Mouse (Mus musculus) forebrain, embryonic 10.5 days (tissue): ENCODE data around the gene Phf6. TPM values are rescaled to one million over a fixed set of nuclear protein-coding genes. Genes with fewer than 3 reads are reported as not detected.

ENCODE experiments used
- DNase-seq: peaks from one replicate; pipeline ENCODE4 v3.0.0-alpha.2; 2017; ENCODE audit warnings: low spot score; ENCODE audit errors: extremely low spot score
- H3K27ac ChIP-seq: fragments of 300-500 bp; sonication (generic); 2 replicates; pipeline ENCODE4 v1.5.1; 2016; ENCODE audit warnings: mild to moderate bottlenecking
- H3K27me3 ChIP-seq: fragments of 300-500 bp; sonication (generic); 2 replicates; pipeline ENCODE4 v1.6.1; 2016; ENCODE audit warnings: mild to moderate bottlenecking; ENCODE audit not compliant: poor library complexity, severe bottlenecking
- H3K36me3 ChIP-seq: fragments of 300-500 bp; sonication (generic); replicated peaks from 2 replicates; pipeline ENCODE4 v1.6.1; 2016; ENCODE audit warnings: mild to moderate bottlenecking, moderate library complexity
- H3K4me1 ChIP-seq: fragments of 300-500 bp; sonication (generic); 2 replicates; pipeline ENCODE4 v1.6.1; 2016
- H3K4me3 ChIP-seq: fragments of 300-500 bp; sonication (generic); 2 replicates; pipeline ENCODE4 v1.5.1; 2016; ENCODE audit warnings: mild to moderate bottlenecking, moderate library complexity
- H3K9me3 ChIP-seq: fragments of 300-500 bp; sonication (generic); 2 replicates; pipeline ENCODE4 v1.6.1; 2016; ENCODE audit warnings: mild to moderate bottlenecking, moderate library complexity
- WGBS: fragments of 180-500 bp; shearing (Covaris S2); methylation state at CpG from one replicate; pipeline ENCODE4 v1.1.7; 2016; 5-methylcytosine and 5-hydroxymethylcytosine counted together
- polyA plus RNA-seq: library from polyadenylated mRNA; unstranded; fragments of >200 nt; fragmentation: Nextera tagmentation; extraction: Ambion mirVana; gene quantifications from 2 replicates; pipeline ENCODE4 v1.2.1, GENCODE M21; 2016

The Phf6 gene
- polyA plus RNA-seq, 1 experiment from 2014 or later, result 104 TPM

DNA sequence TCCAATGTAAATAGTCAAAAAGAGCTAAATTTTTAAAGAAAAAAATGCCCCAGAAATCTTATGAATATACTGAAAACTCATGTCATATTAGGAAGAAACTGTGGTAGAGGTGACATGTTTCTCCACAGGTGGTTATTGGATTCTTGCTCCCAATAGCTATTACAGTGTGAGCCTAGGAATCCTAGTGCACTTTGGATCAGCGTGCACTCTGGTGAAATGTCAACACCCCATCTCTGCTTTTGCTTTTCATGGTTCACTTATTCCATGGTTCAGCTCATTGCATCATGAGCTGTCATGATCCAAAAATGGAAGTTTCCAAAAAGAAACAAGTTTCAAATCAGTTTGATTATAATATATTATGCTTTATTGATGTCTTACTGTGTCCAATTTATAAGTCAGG, 20.1 kb downstream of the Phf6 start:
- WGBS, result 92% methylated on average over 1 of the region's 1 CpGs

DNA sequence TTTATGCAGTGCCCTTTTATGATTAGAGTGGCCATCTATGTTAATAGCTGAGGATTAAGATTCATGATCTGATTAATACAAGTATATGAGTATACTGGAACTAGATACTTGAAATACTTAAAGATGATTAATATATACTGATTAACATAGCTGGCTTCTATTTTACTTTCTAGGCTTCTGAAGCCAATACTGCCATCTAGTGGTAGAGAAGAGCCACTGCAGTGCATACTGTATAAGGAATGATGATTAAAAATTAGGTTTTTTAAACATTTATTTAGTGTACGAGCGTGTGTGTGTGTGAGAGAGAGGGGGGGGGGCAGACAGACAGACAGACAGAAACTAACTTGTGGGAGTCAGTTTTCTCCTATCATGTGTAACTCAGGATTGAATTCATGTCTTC, 22.4 kb downstream of the Phf6 start:
- 66% methylated on average over 2 of the region's 2 CpGs for WGBS
- Histone ChIP-seq H3K27me3 (no peaks in the 10 kb centered on the region), H3K4me1 (no peaks in the 10 kb centered on the region), H3K27ac (no peak overlapping the region), H3K36me3 (peaks cover 46% of the 10 kb centered on the region), H3K4me3 (no peak overlapping the region), H3K9me3 (no peaks in the 10 kb centered on the region)
- DNase-seq, result no peak

More for the DNA sequence above, 20.1 kb downstream of the Phf6 start:
- Histone ChIP-seq H3K4me1 (no peaks in the 10 kb centered on the region), H3K4me3 (no peak overlapping the region), H3K36me3 (peaks cover 36% of the 10 kb centered on the region), H3K27ac (no peak overlapping the region), H3K9me3 (no peaks in the 10 kb centered on the region), H3K27me3 (no peaks in the 10 kb centered on the region)
- no peak for DNase-seq

DNA sequence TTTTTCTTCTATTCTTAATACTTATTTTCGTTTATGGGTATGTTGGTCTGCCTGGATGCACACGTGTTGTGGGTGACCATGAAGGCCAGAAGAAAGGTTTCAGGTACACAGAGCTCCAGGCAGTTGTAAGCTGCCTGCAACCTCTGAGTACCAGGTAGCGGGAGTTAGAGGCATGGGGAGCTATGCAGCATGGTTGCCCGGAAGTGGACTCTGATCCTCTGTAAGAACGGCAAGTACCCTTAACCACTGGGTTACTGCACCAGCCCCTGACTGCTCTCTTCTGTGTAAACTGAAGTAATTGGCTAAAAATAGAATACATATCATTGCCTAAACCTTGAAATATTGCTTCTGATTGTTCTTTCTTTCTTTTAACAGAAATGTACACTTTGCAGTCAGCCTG, 33.4 kb downstream of the Phf6 start:
- peaks cover 82% of the 10 kb centered on the region for H3K36me3 ChIP-seq
- no peak for DNase-seq
- H3K27me3 ChIP-seq, result no peaks in the 10 kb centered on the region
- H3K4me3 ChIP-seq, result no peak overlapping the region
- H3K27ac ChIP-seq, result no peak overlapping the region
- no peaks in the 10 kb centered on the region for H3K4me1 ChIP-seq
- WGBS, result 94% methylated on average over 5 of the region's 5 CpGs
- no peaks in the 10 kb centered on the region for H3K9me3 ChIP-seq

DNA sequence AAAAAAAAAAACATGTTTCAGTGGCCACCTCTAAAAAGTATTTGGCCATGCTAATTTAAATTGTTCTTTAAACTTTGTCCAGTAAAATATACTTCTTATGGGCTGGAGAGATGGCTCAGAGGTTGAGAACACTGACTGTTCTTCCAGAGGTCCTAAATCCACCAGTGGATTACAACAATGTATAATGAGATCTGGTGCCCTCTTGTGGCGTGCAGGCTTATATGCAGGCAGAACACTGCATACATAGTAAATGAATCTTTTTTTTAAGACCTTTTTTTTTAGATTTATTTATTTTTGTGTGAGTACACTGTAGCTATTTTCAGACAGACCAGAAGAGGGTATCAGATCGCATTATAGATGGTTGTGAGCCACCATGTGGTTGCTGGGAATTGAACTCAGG, 37.6 kb downstream of the Phf6 start:
- DNase-seq, result no peak
- Histone ChIP-seq H3K27me3 (no peaks in the 10 kb centered on the region), H3K27ac (no peak overlapping the region), H3K4me3 (no peak overlapping the region), H3K36me3 (peaks cover 89% of the 10 kb centered on the region), H3K9me3 (no peaks in the 10 kb centered on the region), H3K4me1 (no peaks in the 10 kb centered on the region)
- WGBS, result 58% methylated on average over 2 of the region's 2 CpGs

DNA sequence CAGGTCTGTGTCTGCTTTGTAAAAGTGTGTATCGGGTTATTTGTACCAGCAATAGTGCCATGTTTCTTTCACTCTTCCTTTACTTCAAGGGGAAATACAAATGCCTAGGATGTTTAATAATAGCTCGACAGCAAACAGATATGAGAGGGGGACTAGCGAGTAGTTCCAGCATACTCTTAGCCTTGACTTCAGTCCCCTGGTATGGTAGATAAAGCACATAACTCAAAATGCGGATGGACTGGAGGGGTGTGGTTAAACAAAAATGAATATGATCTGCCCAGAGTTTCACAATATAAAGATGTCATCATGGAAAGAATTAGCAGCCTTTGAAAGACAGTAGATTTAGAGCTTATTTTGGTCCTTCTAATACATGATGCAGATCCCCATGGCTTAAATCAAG, 44.9 kb downstream of the Phf6 start:
- Histone ChIP-seq H3K9me3 (no peaks in the 10 kb centered on the region), H3K36me3 (peaks cover 47% of the 10 kb centered on the region), H3K4me1 (peaks cover 8% of the 10 kb centered on the region; the same call in 1 of the 2 replicates), H3K4me3 (no peak overlapping the region), H3K27ac (no peak overlapping the region), H3K27me3 (no peaks in the 10 kb centered on the region)
- WGBS, result 95% methylated on average over 4 of the region's 4 CpGs
- DNase-seq, result no peak

DNA sequence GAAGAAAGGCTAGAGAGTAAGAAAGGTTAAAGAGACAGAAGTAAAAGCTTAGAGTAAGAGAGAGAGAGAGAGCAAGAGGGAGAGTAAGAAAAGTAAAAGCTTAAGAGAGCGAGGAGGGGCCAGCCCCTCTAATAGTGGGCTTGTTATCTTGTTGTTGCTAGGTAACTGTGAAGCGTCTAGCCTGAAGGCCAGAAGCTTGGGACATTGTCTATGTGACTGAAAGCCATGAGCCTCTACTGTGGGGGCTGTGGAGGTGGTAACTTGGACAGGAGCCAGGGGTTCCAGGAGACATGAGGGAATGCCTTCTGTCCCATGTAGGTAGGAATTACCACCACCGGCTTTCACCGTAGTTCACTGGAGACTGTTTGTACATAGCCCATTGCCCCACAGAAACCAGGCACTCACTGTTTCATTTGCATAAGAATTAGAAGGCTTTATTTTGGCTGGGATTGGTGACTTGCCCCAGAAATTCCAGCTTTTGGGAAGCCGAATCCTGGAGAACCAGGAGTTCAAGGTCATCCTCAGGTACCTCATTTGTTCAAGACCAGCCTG, 49.6 kb downstream of the Phf6 start:
- 64% methylated on average over 5 of the region's 5 CpGs for WGBS
- no peak overlapping the region for H3K4me3 ChIP-seq
- no peak for DNase-seq
- no peak overlapping the region for H3K27ac ChIP-seq
- peaks cover 8% of the 10 kb centered on the region for H3K36me3 ChIP-seq
- H3K27me3 ChIP-seq, result no peaks in the 10 kb centered on the region
- H3K4me1 ChIP-seq, result peaks cover 8% of the 10 kb centered on the region; the same call in 1 of the 2 replicates
- no peaks in the 10 kb centered on the region for H3K9me3 ChIP-seq

DNA sequence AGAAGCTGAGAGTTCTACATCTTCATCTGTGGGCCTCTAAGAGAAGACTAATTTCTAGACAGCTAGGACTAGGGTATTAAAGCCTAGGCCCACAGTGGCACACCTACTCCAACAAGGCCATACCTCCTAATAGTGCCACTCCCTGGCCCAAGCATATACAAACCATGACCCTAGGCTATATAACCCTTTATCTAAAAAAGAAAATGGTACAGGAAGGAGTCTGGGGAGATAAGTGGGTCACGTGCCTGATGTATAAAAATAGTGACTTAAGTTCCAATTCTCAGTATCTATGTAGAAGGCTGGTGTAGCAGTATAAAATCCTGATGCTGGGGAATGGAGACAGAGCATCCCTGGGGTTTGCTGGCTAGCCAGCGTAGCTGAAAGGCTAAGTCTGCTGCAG, 53.1 kb downstream of the Phf6 start:
- DNase-seq, result no peak
- Histone ChIP-seq H3K4me1 (peaks cover 8% of the 10 kb centered on the region; the same call in 1 of the 2 replicates), H3K27ac (no peak overlapping the region), H3K36me3 (no peaks in the 10 kb centered on the region), H3K4me3 (no peak overlapping the region), H3K9me3 (no peaks in the 10 kb centered on the region), H3K27me3 (no peaks in the 10 kb centered on the region)
- WGBS, result 85% methylated on average over 2 of the region's 2 CpGs

DNA sequence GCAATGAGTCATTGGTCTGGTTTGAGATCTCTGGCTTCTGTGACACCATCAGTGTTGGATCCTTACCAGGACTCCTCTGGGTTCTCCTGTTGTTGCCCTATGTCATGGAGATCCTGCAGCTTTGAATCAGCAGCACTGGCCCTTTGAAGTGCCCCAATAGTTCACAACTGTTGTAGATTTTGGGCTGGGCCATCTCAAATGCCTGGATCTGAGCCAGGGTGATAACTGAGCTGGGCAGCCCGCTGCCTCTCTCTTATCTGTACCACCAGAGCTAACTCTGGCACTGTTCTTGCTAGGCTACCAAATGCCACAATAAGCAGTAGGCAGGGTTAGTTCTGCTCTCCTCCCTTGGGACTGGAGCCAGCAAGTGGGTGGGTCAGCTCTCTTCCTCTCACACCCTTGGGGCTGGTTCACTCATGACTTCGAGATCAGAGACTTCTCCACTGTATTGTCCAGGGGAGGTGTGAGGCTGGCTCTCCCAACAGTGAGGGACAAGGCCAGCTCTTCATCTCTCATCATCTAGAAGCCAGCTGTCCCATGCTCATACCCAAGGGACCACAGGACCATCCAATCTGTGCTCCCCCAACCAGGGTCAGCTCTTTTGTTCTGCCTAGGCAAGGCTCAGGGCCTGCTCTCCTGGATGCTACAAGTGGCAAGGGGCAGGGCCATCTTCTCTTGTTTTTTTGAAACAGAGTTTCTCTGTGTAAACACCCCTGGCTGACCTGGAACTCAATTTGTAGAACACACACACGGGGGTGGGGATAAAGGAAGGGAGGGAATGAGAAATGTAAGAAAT, 59.3 kb downstream of the Phf6 start:
- WGBS, result 75% methylated on average over 3 of the region's 3 CpGs
- Histone ChIP-seq H3K27ac (no peak overlapping the region), H3K9me3 (no peaks in the 10 kb centered on the region), H3K27me3 (no peaks in the 10 kb centered on the region), H3K36me3 (no peaks in the 10 kb centered on the region), H3K4me3 (no peak overlapping the region), H3K4me1 (no peaks in the 10 kb centered on the region)
- no peak for DNase-seq

DNA sequence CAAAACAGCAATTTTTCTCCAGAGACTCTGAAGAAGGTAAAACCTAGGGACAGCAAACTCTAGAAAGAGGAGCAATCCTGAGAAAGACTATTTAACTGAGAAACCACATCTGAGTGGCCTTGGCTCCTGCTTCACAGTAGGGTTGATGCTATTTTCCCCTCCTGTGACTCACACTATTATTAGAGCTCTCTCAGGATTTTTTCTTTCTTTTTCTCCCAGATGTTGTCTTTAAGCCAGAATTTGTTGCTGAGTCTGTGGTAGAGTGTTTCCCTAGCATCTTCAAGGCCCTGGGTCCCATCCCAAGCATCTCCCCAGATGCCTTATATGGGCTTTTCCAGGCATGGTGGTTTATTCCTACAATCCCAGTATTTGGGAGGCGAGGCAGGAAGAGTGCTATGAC, 60.1 kb downstream of the Phf6 start:
- 85% methylated on average over 1 of the region's 1 CpGs for WGBS
- H3K36me3 ChIP-seq, result no peaks in the 10 kb centered on the region

DNA sequence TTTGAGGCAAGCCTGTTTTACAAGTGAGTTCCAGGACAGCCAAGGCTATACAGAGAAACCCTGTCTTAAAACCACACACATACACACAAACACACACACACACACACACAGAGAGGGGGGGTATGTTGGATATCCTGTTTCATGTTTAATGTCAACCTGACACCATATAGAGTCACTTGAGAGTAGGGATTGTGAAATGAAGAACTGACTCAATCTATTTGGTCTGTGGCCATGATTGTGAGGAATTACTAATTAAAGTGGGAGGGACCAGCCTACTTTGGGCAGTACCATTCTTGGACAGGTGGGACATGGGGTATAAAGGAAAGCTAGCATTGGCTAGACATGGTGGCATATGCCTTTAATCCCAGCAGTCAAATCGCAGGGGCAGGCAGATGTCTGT, 60.6 kb downstream of the Phf6 start:
- no peaks in the 10 kb centered on the region for H3K27me3 ChIP-seq
- no peak overlapping the region for H3K27ac ChIP-seq
- H3K36me3 ChIP-seq, result no peaks in the 10 kb centered on the region
- no peak overlapping the region for H3K4me3 ChIP-seq
- no peak for DNase-seq
- H3K9me3 ChIP-seq, result no peaks in the 10 kb centered on the region
- no peaks in the 10 kb centered on the region for H3K4me1 ChIP-seq
- 95% methylated on average over 1 of the region's 1 CpGs for WGBS

More for the DNA sequence above, 60.1 kb downstream of the Phf6 start:
- H3K27me3 ChIP-seq, result no peaks in the 10 kb centered on the region
- DNase-seq, result no peak
- H3K27ac ChIP-seq, result no peak overlapping the region
- no peak overlapping the region for H3K4me3 ChIP-seq
- H3K9me3 ChIP-seq, result no peaks in the 10 kb centered on the region
- H3K4me1 ChIP-seq, result no peaks in the 10 kb centered on the region

DNA sequence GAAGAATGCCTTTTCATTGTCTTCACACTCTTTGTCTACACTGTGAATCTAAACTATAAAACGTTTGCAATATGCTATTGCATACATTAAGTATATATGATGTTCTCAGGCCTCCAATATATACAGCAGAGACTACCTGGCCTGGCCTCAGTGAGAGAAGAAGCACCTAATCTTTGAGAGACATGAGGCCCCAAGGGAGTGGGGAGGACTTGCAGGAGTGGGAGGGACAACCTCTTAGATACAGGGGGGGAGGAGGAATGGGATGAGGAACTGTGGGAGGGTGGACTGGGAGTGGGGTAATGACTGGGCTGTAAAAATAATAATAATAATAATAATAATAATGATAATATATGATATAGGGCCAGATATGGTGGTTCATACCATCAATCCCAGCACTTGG, 66.5 kb downstream of the Phf6 start:
- Histone ChIP-seq H3K27me3 (no peaks in the 10 kb centered on the region), H3K36me3 (no peaks in the 10 kb centered on the region), H3K27ac (no peak overlapping the region), H3K4me3 (no peak overlapping the region), H3K9me3 (no peaks in the 10 kb centered on the region), H3K4me1 (no peaks in the 10 kb centered on the region)
- WGBS, result 50% methylated on average over 1 of the region's 1 CpGs
- DNase-seq, result no peak

DNA sequence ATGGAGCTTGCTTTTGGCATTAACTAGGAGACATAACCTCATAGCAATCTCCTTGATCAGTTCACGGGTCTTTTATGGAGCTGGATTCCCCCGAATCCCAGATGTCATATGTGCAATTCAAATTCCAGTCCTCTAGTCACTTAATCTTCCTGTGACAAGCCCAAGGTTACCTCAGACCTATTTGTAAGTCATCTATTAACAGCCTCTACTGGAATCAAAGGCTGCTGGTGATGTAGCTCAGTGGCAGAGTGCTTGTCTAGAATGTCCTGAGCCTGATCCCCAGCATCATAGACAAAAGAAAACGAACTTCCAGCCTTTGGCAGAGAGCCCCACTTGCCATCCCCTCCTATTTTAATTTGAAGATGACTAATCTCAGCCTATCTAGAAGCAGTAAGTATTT, 69.3 kb downstream of the Phf6 start:
- WGBS, result 70% methylated on average over 3 of the region's 3 CpGs
- no peaks in the 10 kb centered on the region for H3K9me3 ChIP-seq
- no peak overlapping the region for H3K4me3 ChIP-seq
- no peak overlapping the region for H3K27ac ChIP-seq
- DNase-seq, result no peak
- H3K4me1 ChIP-seq, result no peaks in the 10 kb centered on the region
- no peaks in the 10 kb centered on the region for H3K36me3 ChIP-seq
- no peaks in the 10 kb centered on the region for H3K27me3 ChIP-seq

DNA sequence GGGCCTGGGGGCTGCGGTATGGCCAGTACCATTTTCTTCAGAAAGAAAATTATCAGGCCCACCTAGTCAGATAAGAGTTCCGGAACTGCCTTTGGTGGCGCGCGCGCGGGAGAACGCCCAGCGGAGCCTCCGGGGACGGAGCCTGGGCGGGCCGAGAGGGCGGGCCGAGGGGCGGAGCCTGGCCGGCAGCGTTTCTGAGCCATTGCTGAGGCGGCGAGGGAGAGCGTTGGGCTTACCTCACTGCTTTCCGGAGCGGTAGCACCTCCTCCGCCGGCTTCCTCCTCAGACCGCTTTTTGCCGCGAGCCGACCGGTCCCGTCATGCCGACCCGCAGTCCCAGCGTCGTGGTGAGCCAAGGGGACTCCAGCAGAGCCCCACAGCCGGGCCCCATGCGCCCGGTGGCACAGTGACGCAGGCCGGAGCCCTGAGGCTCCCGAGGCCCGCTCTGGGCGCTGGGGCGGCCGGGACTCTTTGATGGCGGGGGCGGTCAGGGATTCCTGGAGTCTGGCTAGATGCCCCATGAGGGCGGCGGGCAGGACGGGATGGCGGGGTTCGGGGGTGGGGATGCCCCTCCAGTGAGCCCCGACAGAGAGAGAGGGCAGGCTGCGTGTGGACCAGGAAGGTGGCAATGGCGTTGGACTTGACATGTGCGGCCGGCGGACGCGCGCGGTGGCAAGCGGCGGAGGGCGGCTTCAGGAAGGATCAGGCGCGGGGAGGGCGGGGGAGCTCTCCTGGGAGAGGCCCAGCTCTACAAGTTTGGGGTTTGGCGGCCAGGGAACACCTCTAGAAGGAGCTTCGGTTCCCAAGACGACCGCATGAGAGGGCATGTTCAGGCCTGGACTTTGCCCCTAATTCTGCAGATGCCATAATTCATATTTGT, 76.1 kb downstream of the Phf6 start, which contains the start of gene Hprt:
Hprt (plus strand) TSS at position 233 of the 879 bp plus-strand sequence.
- WGBS, result 15% methylated on average over 63 of the region's 72 CpGs
- Histone ChIP-seq H3K27ac (peak within 1 kb of the TSS; percentile 94), H3K4me1 (peaks cover 12% of the 10 kb centered on the region; the same call in 1 of the 2 replicates), H3K9me3 (no peaks in the 10 kb centered on the region), H3K4me3 (peak within 1 kb of the TSS; percentile 70), H3K36me3 (peaks cover 5% of the 10 kb centered on the region), H3K27me3 (no peaks in the 10 kb centered on the region)
- DNase-seq, result peak; percentile 78
